Mouse (Mus musculus) C2C12 (cell line): Measurements from ENCODE around the gene Slitrk1.

ENCODE experiments used
- CEBPB ChIP-seq: IDR thresholded peaks from one replicate; pipeline ENCODE4 v1.6.1; 2011; ENCODE audit warnings: low read depth, mild to moderate bottlenecking, control low read depth, moderate library complexity
- CTCF ChIP-seq: IDR thresholded peaks from one replicate; pipeline ENCODE4 v1.5.1; 2011; ENCODE audit not compliant: control insufficient read depth, insufficient read depth, insufficient read length

DNA sequence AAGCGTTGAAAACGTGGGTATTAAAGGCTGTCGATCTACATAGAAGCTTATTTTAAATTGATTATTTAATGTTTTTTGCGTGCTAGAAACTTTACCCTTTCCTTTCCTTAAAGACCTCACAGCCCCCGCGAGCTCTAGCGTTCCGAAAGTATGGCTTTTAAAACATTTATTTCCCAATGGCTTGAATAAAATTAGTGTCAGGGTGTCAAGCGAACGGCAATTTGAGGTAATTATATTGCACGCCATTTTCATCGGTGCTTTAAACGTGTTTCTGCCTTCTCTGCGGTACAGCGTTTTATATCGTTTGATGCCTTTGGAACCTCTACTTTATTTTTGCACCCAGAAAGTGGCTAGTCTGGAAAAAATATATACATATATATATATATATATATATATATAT is 378 bp upstream of the Slitrk1 start:
- TF ChIP-seq CTCF: no peak
- TF ChIP-seq CEBPB: no peak
